Mouse (Mus musculus): ENCODE data around the gene Cdk15.
A peak's percentile ranks its signal among the peaks of the same experiment; 100 is the strongest.

Gene Cdk15

GRCm38 (mm10) chr1:59377312-59377711, 120.6 kb downstream of the Cdk15 start:
- no peak for DNase-seq (ENCODE audit: low read depth)

- DNase-seq (ENCODE audit: low read depth) = no peak
These were observed 124.2 kb downstream of the Cdk15 start for GRCm38 (mm10) chr1:59380926-59381325.

- no peak for DNase-seq (ENCODE audit: low read depth)
These were observed 124.8 kb downstream of the Cdk15 start for GRCm38 (mm10) chr1:59381483-59381882.

- no peak for DNase-seq (ENCODE audit: low read depth)
These were observed 125.8 kb downstream of the Cdk15 start for GRCm38 (mm10) chr1:59382516-59382915.

GRCm38 (mm10) chr1:59383049-59383610, 126.4 kb downstream of the Cdk15 start:
- peak; percentile 51 for DNase-seq (ENCODE audit: low read depth)

GRCm38 (mm10) chr1:59384400-59384799, 127.7 kb downstream of the Cdk15 start:
- no peak for DNase-seq (ENCODE audit: low read depth)

GRCm38 (mm10) chr1:59385641-59386040, 128.9 kb downstream of the Cdk15 start:
- DNase-seq (ENCODE audit: low read depth) = no peak

GRCm38 (mm10) chr1:59387542-59388314, 131.0 kb downstream of the Cdk15 start:
- DNase-seq (ENCODE audit: low read depth) = no peak

- no peak for DNase-seq (ENCODE audit: low read depth)
These were observed 132.5 kb downstream of the Cdk15 start for GRCm38 (mm10) chr1:59389181-59389580.

- DNase-seq (ENCODE audit: low read depth) = no peak
These were observed 135.0 kb downstream of the Cdk15 start for GRCm38 (mm10) chr1:59391736-59392135.

- no peak for DNase-seq (ENCODE audit: low read depth)
These were observed 137.4 kb downstream of the Cdk15 start for GRCm38 (mm10) chr1:59394072-59394471.

GRCm38 (mm10) chr1:59394616-59395015, 137.9 kb downstream of the Cdk15 start:
- DNase-seq (ENCODE audit: low read depth) = no peak

GRCm38 (mm10) chr1:59395992-59396391, 139.3 kb downstream of the Cdk15 start:
- no peak for DNase-seq (ENCODE audit: low read depth)

GRCm38 (mm10) chr1:59399554-59400325, 143.0 kb downstream of the Cdk15 start:
- peak; percentile 9 for DNase-seq (ENCODE audit: low read depth)

- peak; percentile 14 for DNase-seq (ENCODE audit: low read depth)
These were observed 144.5 kb downstream of the Cdk15 start for GRCm38 (mm10) chr1:59401253-59401652.

Measured in 416B (cell line).